Mouse (Mus musculus) common myeloid progenitor, adult 5-6 weeks (primary cell): ENCODE data around the gene Rsbn1. TPM values are rescaled to one million over a fixed set of nuclear protein-coding genes. Genes with fewer than 3 reads are reported as not detected.

ENCODE experiments used
- ATAC-seq: replicated peaks from 2 replicates; pipeline ENCODE4 v1.8.0; 2016; ENCODE audit warnings: low read depth, mild to moderate bottlenecking, moderate TSS enrichment, inconsistent platforms; ENCODE audit not compliant: poor library complexity, severe bottlenecking
- total RNA-seq: library from RNA; stranded (forward); fragments of 200-1000, 187-1606 nt; gene quantifications from 2 replicates; pipeline ENCODE4 v1.2.3, GENCODE M21; 2017

The Rsbn1 gene
- 45.7 and 47.0 TPM in 2 replicates for total RNA-seq

DNA sequence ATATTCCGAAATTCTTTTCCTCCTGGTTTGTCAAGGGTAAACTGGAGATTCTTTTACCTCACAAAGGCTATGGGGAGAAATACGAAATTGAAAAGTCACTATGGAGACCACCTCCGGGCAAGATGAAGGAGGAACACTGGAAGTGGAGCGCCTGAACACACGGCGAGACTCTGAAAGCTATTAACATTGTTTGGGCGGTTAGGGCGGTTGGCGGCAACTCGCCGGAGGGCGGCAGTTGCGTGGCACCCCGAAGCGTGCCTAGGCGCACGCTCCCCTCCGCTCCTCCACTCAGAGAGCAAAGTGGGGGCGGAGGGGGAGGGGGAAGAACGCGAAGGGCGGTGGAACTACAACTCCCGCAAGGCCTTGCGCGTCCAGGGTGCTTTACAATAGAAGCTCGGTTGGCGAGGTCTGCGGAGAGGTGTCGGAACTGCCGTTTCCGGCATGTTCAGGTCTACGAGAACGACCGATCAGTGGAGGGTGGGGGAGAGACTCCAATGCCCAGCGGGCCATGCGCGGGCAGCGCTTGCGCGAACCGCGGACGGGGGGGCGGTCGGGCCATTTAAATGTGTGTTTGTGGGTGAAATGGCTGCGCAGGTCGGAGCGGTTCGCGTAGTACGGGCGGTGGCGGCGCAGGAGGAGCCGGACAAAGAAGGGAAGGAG is at the start of gene Rsbn1:
Gene Rsbn1, plus strand, starts transcription at position 111 of the 660 bp plus-strand sequence.
- ATAC-seq = peak; percentile 92

DNA sequence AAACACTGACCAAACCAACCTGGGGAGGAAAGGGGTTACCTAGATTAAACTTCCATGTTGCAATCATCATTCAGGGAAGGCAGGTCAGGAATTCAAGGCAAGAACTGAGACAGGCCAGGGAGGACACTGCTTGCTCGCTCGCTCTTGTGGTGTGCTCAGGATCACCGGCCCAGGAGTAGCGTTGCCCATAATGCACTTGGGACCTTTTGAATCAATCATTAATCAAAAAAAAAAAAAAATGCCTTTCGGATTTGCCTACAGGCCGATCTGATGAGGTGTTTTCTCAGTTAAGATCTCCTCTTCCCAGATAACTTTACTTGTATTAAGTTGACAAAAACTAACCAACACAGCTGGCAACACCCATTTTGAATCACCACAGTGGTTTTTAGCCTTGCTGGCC is 49.7 kb upstream of the Rsbn1 start:
- no peak for ATAC-seq

DNA sequence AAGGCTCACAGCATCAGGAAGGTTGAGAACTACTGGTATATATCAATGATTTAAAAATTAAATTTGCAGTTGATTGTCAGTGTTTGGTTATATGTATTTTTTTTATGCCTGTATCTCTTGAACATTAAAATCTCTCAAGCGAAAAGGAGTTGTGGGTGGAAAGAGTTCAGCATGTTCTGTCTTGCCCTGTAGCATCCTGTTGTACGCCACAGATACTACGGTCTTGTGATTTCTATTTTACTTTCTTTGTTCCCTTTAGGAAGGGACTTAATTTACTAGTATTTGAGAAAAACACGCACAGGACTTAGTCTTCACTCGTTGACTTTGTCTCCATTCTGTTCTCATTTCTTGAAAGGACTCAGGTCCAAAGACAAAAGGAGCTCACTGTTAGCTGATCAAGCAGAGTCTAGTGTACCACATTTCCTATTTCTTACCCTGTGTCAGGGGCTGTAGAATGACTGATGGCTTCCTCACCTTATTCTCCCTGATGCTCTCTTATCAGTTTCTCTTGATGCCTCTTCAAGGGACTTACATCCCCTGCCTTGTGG is 46.4 kb upstream of the Rsbn1 start:
- no peak for ATAC-seq

DNA sequence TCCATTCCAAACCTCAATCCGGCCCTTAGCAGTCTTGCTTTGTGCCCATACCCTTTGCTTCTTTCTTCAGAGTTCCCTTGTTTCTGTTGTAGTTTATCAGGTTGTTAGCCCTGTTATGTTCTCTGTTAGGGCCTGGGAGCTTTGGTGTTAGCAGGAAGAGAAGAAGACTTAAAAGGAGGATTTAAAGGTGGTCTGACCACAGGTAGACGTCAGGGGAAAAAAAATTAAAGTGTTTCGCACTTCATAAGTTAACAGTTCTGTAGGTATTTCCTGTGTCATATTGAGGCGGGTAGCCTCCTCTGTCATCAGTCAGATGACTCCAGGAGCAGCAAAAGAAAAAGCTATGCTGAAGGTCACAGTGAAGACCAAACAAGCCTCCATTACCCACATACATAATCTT is 45.9 kb upstream of the Rsbn1 start:
- no peak for ATAC-seq

DNA sequence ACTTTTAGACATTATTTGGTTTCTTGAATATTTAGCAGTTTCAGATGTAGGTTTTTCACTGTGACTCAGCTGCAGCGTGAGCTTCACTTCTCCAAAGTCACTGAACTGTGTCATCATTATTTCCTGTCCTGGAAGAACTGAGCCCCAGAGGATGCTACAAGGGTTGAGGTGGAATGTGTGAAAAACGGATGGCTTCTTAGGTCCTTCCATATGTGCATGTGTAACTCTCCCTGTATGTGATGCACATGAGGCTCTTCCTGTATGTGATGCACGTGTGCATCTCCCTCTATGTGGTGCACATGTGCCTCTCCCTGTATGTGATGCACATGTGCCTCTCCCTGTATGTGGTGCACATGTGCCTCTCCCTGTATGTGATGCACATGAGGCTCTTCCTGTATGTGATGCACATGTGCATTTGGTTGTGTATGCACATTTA is 41.2 kb upstream of the Rsbn1 start:
- peak; percentile 90 for ATAC-seq

DNA sequence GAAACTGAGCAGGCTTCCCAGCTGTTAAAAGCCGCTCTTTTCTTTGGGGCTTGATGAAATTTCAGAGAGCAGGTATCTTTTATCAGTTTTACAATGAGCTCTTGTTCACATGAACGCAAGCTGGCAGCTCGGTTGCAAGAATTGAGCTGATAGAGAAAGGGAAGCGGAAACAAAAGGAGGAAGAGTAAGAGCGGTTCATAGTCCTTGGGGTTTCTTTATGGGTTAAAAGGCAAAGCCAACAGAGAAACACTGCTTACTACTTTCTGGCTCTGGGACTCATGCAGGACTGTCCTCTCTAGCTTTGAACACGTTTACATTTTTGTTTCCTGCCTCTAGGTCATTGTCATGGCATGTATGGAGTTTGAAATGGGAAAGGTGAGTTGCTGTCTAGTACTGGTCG is 39.6 kb upstream of the Rsbn1 start:
- ATAC-seq = no peak

DNA sequence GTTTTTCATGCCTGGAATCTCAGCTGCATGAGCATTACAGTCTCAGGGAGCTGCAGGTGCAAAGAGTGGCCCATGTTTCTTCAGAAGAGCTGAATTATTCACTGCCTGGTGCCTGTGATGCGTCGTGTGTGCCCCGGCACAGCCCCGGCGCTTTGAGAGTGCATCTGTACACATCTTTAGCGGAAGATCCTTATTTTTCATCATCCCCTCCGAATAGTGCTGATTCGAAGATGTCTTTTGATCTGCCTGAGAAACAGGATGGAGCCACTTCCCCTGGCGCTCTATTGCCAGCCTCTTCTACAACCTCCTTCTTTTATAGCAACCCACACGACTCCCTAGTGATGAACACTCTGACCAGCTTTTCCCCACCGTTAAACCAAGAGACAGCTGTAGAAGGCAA is 28.0 kb upstream of the Rsbn1 start:
- ATAC-seq = no peak

DNA sequence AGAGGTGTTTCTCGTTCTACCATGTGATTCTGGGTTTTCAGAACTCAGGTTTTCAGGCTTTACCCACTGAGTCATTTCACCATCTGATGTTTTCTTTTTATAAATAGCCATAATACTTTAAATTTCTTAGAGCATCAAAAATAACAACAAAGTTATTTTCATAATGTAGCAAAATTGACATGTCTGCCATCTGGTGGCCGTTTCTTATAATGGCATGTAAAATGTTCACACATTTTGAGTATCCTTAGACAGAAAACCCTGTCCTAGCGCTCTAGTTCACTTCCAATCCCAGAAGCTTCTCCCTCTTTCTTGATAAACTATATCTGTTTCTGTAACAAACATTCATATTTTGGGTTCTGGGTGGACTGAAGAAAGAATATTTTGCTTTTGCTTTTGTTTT is 26.3 kb upstream of the Rsbn1 start:
- peak; percentile 62; the same call in 1 of the 2 replicates for ATAC-seq

DNA sequence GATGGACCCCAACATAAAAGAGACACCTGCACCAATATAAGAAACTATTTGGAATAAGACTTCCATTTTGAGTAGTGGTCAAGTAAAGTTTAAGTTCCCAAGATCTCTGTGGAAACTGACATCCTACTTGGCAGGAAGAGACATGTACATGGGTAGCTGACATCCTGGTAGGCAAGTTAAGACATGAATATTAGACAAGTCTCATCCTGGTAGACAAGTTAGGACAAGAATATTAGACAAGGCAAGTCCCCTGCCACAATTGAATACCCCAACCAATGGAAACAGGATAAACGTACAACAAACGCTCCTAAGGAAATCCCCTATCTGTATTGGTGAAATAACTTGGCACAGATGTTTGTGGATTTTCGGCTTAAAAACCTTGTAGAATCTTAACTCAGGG is 20.5 kb upstream of the Rsbn1 start:
- no peak for ATAC-seq

DNA sequence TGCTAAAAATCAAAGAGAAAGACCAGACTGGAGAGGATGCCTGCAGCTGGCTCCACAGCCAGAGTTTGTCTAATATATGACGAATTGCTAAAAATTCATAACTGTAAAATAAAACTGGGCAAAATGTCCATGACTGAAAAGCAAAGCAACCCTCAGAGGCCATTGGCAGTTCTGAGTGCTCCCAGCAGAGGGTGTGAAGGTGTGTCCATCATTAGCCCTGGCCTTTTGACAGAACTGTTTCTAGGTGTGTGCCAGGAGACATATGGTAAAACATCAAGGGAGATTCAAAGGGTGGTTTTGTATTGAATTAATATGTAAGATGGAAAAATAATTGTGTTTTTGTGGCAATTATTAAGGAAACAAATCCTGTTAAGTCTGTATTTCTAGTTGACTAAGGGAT is 9.2 kb upstream of the Rsbn1 start:
- peak; percentile 74 for ATAC-seq

DNA sequence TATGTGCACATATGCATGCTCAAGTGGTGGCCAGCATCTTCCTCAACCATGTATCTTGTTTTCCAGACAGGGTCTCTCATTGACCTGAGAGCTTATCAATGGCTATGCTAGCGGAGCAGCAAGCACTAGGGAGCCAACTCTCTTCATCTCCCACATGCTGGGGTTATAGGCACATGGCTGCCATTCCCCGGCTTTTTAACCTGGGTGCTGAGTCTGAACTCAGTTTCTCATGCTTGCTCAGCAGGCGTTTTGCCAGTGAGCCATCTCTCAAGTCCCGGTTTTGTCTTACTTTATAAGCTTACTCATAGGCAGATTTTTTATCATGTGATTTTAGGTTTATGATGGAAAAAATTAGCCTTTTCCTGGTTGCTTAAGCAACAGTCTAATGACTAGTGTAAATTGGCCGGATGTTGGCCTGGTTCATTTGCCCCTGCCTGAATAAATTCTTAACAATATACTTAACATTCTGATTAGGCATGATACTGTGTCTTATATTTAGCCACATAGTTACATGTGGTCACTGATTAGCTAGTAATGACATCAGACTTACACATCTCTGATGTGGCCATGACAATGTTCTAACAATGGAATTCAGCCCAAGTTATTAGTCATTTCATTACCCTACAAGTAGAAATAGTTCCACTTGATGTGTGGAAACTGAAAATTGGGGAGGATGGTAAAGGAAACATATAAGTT is 6.4 kb upstream of the Rsbn1 start:
- ATAC-seq = no peak

DNA sequence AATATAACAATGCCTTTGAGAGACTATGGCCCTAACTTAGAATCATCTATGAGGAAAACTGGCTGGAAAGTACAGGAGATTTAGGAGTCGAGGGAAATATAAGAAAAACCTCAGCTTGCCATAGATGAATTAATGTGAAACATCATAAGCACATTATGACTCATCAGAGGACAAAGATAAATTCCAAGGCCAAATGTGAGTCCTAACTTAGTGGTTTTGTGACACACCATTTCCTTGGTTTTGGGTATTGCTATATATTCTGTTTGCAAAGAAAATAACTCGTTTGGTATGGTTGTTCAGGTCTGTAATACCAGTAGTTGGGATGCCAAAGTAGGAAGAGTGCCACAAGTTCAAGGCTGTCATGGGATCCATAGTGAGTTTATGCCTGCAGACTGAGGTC is 5.1 kb upstream of the Rsbn1 start:
- no peak for ATAC-seq

DNA sequence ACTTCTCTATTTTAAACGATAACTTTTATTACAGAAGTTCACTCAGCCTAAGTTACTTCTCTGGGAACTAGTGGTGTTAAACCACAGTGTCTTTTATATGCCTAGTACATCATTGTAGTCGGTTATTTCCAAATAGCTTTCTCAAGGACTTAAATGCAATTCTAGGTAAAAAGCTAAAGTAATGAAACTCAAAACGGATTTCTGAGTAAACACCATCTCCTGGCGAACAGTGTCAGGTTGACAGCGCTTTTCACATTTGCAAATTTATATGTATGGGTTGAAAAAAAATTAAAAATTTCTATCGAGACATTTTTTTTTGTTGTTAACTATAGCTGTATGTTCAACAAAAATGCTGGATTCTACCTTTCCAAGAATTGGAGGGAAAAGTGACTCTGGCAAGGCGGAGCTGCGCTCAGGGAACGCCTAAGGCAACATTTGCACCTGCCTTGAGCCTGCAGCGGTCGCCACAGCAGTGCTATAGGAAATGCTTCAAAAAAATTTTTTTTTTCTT is 414 bp upstream of the Rsbn1 start:
- ATAC-seq = peak; percentile 38

DNA sequence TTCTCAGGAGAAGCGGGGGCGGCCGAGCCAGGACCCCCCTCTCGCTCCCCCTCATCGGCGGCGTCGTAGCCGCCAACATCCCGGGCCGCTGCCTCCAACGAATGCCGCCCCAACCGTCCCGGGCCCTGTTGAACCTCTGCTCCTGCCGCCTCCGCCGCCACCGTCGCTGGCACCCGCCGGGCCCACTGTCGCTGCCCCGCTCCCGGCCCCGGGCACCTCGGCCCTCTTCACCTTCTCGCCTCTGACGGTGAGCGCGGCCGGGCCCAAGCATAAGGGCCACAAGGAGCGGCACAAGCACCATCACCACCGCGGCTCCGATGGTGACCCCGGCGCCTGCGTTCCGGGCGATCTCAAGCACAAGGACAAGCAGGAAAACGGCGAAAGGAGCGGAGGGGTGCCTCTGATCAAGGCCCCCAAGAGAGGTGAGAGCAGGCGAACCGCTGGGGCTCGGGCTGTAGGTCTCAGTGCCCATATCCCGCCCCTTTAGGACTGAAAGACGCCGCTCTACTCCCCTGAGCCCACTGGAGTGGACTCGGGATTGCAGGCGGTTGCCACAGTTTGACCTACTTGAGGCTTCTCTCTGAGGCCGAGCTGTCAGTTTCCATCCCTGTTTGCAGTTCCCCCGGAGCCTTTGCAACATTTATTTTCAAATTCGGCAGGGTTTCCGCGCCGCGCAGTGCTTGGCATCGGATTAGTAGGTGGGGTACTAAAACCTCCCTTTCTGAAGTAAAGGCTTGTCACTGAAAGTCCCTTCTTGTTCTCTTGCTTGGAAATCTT is 1.0 kb downstream of the Rsbn1 start:
- ATAC-seq = no peak

DNA sequence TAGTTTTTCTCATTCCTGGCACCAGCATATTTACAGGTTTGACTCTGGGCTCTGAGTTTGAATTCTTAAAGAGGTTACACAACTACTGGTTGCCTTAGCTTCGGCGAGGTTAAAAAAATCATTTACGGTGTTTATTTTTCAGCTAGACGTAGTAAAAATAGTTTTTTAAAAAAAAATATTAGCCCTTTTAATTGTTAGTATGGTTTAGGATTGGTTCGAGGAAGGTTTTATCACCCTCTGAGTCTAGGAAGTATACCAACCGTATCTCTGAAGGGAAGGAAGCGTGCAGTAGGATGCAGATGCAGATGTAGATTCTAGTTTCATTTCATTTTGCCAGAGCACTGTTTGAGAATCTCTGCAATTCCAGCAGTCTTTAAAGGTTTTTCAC is 1.6 kb downstream of the Rsbn1 start:
- ATAC-seq = no peak

DNA sequence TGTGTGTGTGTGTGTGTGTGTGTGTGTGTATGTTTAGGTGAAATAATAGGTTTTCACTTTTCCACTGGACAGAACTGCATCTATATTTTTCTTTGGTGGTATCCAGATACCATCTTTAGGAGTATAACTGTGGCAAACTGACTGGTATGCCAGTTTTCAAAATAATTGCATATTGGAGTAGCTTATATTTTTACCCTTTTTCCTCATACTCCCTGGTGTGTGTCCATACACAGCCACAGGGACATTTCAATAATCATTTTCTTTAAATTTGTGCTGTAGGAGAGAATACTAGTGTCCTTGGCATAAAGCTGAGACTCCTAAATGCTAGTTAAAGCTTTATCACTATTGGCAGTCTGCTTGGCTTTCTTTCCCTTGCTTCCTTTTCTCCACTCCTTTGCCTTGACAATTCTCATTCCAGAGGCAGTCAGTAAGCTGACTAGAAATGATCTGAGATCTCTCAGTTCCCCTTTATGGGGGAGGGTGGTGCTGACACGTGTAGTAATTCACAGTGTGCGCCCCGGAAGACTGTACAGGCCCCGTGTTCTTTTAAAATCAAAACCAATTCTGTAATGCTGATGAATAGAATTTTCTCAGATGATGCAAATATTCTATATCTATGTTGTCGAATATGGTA is 2.4 kb downstream of the Rsbn1 start:
- peak; percentile 20; the same call in 1 of the 2 replicates for ATAC-seq

DNA sequence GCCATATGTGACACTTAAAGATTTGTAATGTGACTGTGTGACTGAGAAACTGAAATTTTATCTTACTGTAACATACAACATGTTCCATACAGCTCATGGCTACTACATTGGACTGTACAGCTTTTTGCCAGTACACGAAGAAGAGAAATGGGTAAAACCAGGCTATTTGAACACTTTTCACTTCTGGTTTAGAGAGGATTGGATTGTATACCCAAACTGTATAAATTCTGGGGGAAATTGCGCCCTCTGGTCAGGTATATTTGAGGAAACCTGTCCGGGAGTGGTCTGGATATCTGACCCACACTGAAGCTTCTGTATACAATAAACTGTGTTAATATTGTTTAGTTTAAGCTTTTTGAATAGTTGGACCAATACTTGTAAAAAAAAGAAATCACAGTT is 2.9 kb downstream of the Rsbn1 start:
- ATAC-seq = no peak

DNA sequence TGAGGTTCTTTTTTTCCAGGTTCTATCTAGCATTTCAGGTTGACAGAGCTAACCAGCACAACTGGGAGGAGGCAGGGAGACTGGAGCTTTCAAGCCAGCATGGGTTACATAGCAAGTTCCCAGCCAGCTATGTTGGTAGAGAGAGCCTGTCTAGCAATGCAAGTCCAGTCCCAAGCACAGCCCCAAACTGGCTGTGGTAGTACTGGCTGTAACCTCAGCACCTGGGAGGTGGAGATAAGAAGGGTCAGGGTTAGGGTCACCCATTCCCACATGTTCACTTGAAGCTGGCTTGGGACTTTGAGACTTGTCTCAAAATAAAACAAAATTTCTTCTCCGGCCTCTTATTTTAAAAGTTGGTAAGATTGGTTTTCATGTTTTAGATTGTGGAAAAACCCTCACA is 6.2 kb downstream of the Rsbn1 start:
- peak; percentile 17; the same call in 1 of the 2 replicates for ATAC-seq

DNA sequence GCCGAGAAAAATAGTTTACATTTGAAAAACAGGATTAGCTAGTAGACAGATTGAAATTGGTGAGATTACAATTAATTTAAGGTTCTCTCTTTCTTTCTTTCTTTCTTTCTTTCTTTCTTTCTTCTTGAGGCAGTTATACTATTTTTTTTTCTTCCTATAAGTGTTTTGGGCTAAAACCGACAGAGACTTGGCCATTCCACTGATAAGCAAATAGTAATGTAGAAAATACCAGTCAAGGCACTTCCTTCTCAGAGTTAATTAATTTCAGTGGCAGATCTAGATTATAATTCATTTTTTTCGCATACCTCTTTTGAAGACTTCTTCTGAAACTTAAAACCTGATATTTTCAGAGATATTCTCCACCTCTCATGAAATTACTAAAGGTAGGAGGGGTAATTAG is 11.4 kb downstream of the Rsbn1 start:
- no peak for ATAC-seq

DNA sequence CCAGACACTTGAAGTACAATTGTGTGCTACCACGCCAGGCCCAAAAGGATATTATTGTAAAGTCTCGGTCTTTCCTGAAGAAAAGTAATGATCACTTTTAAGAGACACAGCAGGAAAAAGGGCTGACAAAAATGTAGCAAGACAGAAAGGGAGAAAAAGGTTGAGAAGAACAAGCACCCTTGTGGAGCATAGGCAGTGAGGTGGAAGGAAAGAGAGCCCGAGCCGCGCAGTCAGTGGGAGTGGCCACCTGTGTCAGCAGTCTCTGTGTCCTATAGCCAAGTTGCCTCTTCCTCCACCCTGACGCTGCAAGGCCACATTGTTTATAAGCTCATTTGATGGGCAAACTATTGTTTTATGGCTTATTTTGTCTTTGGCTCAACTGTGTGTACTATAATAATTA is 13.6 kb downstream of the Rsbn1 start:
- ATAC-seq = peak; percentile 98
